Mouse (Mus musculus) C2C12 (cell line): ENCODE results near the gene Nptx1.

Experiments used
- CTCF ChIP-seq: IDR thresholded peaks from one replicate; pipeline ENCODE4 v1.5.1; 2011; ENCODE audit not compliant: control insufficient read depth, insufficient read depth, insufficient read length
- MAX ChIP-seq: IDR thresholded peaks from one replicate; pipeline ENCODE4 v1.6.1; 2011; ENCODE audit warnings: mild to moderate bottlenecking, control low read depth
- MYOD1 ChIP-seq: IDR thresholded peaks from one replicate; pipeline ENCODE4 v1.6.1; 2011; ENCODE audit warnings: low read depth; ENCODE audit not compliant: control insufficient read depth, insufficient read length

DNA sequence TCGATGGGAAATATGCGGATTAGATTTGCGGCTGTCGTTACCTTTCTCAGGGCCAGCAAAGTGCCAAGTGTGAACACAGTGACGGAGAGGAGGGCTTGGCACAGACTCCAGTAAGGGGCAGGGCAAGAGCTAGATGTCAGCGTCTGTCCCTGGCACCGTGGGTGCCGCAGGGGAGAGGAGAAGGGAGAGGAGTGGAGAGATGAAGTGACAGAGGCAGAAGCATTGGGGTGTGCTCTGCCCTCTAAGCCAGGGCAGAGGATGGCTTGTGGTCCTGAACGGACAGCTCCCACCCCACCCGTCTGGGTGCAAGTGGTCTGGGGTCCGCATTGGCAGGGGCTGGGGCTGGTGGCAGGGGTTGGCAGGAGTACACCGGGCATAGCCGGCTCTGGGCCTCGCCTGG lies 7.6 kb downstream of the Nptx1 start:
- TF ChIP-seq CTCF: no peak
- TF ChIP-seq MAX: no peak
- no peak for TF ChIP-seq MYOD1
